Mouse (Mus musculus) CH12.LX (cell line): ENCODE measurements around the gene Cep89. TPM values are rescaled to one million over a fixed set of nuclear protein-coding genes. Genes with fewer than 3 reads are reported as not detected.

Experiments used
- DNase-seq: peaks from one replicate; pipeline ENCODE4 v3.0.0-alpha.2; 2013; ENCODE audit errors: extremely low read depth
- H3K27ac ChIP-seq: 2 replicates; pipeline ENCODE4 v1.5.1; 2012; ENCODE audit warnings: low read depth, mild to moderate bottlenecking, control low read depth, moderate library complexity; ENCODE audit not compliant: insufficient read depth
- H3K27me3 ChIP-seq: replicated peaks from 2 replicates; pipeline ENCODE3; 2012; ENCODE audit warnings: inconsistent platforms
- H3K36me3 ChIP-seq, 2 experiments: replicated peaks in 1 of 2; 2 replicates each; pipeline versions ENCODE3 to v1.6.1; 2012; ENCODE audit warnings: inconsistent platforms in 1 of 2, low read length in 1 of 2, mild to moderate bottlenecking in 1 of 2, mixed read lengths in 1 of 2, moderate library complexity in 1 of 2; ENCODE audit not compliant: control insufficient read depth in 1 of 2, insufficient read depth in 1 of 2
- H3K4me1 ChIP-seq, 2 experiments: 2 replicates each; pipeline ENCODE4 v1.6.1; 2012; ENCODE audit warnings: inconsistent platforms in 1 of 2, moderate library complexity in 1 of 2; ENCODE audit not compliant: insufficient read depth in 2 of 2, control insufficient read depth in 1 of 2
- H3K4me2 ChIP-seq: 2 replicates; pipeline ENCODE4 v1.6.1; 2012; ENCODE audit warnings: low read depth, mild to moderate bottlenecking, control low read depth; ENCODE audit not compliant: poor library complexity, insufficient read depth, severe bottlenecking
- H3K4me3 ChIP-seq, 3 experiments: fragments of 150-350 bp in 1 of 3; sonication (generic) in 1 of 3; replicated peaks in 1 of 3; 2 replicates each; pipeline versions ENCODE3 to v1.5.1; 2011 to 2012; ENCODE audit warnings: low read depth in 2 of 3, low read length in 2 of 3, mild to moderate bottlenecking in 2 of 3, moderate library complexity in 2 of 3, control low read depth in 1 of 3, improper control_type of control experiment in 1 of 3, inconsistent platforms in 1 of 3, mixed read lengths in 1 of 3; ENCODE audit not compliant: poor library complexity in 1 of 3
- H3K79me2 ChIP-seq: replicated peaks from 2 replicates; pipeline ENCODE4 v1.6.1; 2012; ENCODE audit warnings: mild to moderate bottlenecking, moderate library complexity; ENCODE audit not compliant: control insufficient read depth, poor library complexity, insufficient read depth, severe bottlenecking; ENCODE audit errors: extremely low read depth
- H3K9ac ChIP-seq: 2 replicates; pipeline ENCODE4 v1.6.1; 2012; ENCODE audit warnings: low read depth, mild to moderate bottlenecking, control low read depth, moderate library complexity; ENCODE audit not compliant: insufficient read depth
- H3K9me3 ChIP-seq: replicated peaks from 2 replicates; pipeline ENCODE3; 2012; ENCODE audit warnings: low read length, inconsistent platforms, mixed read lengths
- BHLHE40 ChIP-seq: IDR thresholded peaks from 2 replicates; pipeline ENCODE4 v1.6.1; 2011; ENCODE audit warnings: mild to moderate bottlenecking, low read depth, low read length, improper control_type of control experiment
- CHD1 ChIP-seq: IDR thresholded peaks from 2 replicates; pipeline ENCODE4 v1.6.1; 2012; ENCODE audit warnings: low read depth, low read length, improper control_type of control experiment, inconsistent platforms
- CTCF ChIP-seq, 2 experiments: IDR thresholded peaks in 1 of 2; conservative IDR thresholded peaks in 1 of 2; 2 replicates each; pipeline ENCODE4 v1.5.1; 2011 to 2012; ENCODE audit warnings: low read depth in 2 of 2, low read length in 2 of 2, improper control_type of control experiment in 1 of 2, inconsistent platforms in 1 of 2, mild to moderate bottlenecking in 1 of 2, moderate library complexity in 1 of 2
- ELF1 ChIP-seq: IDR thresholded peaks from 2 replicates; pipeline ENCODE4 v1.6.1; 2014; ENCODE audit warnings: low read depth, mild to moderate bottlenecking, inconsistent platforms, low read length, improper control_type of control experiment
- EP300 ChIP-seq: IDR thresholded peaks from 2 replicates; pipeline ENCODE4 v1.6.1; 2011; ENCODE audit warnings: low read length, improper control_type of control experiment
- MAFK ChIP-seq: IDR thresholded peaks from 2 replicates; pipeline ENCODE4 v1.6.1; 2011; ENCODE audit warnings: low read length, improper control_type of control experiment; ENCODE audit not compliant: insufficient replicate concordance
- MAX ChIP-seq: IDR thresholded peaks from 2 replicates; pipeline ENCODE4 v1.6.1; 2011; ENCODE audit warnings: low read length, improper control_type of control experiment
- MAZ ChIP-seq: IDR thresholded peaks from 2 replicates; pipeline ENCODE4 v1.6.1; 2012; ENCODE audit warnings: low read depth, mild to moderate bottlenecking, inconsistent platforms, low read length, improper control_type of control experiment, moderate library complexity
- MEF2A ChIP-seq: IDR thresholded peaks from 2 replicates; pipeline ENCODE4 v1.6.1; 2014; ENCODE audit warnings: low read depth, mild to moderate bottlenecking, inconsistent platforms, low read length, improper control_type of control experiment, borderline replicate concordance
- MXI1 ChIP-seq: IDR thresholded peaks from 2 replicates; pipeline ENCODE4 v1.6.1; 2011; ENCODE audit warnings: mild to moderate bottlenecking, low read depth, low read length, improper control_type of control experiment
- MYC ChIP-seq: IDR thresholded peaks from 2 replicates; pipeline ENCODE4 v1.6.1; 2011; ENCODE audit warnings: low read depth, mild to moderate bottlenecking, improper control_type of control experiment, low read length
- NELFE ChIP-seq: IDR thresholded peaks from 2 replicates; pipeline ENCODE4 v1.6.1; 2011; ENCODE audit warnings: low read depth, low read length, improper control_type of control experiment
- PAX5 ChIP-seq: IDR thresholded peaks from 2 replicates; pipeline ENCODE4 v1.6.1; 2012; ENCODE audit warnings: low read length, inconsistent platforms, mixed read lengths
- POLR2AphosphoS2 ChIP-seq: IDR thresholded peaks from 2 replicates; pipeline ENCODE4 v1.6.1; 2011; ENCODE audit warnings: low read depth, low read length, improper control_type of control experiment
- SIN3A ChIP-seq: IDR thresholded peaks from 2 replicates; pipeline ENCODE4 v1.6.1; 2012; ENCODE audit warnings: low read length, improper control_type of control experiment, inconsistent platforms
- TBP ChIP-seq: conservative IDR thresholded peaks from 2 replicates; pipeline ENCODE4 v1.6.1; 2011; ENCODE audit warnings: low read depth, low read length, improper control_type of control experiment
- TCF12 ChIP-seq: IDR thresholded peaks from 2 replicates; pipeline ENCODE4 v1.6.1; 2014; ENCODE audit warnings: low read depth, mild to moderate bottlenecking, inconsistent platforms, low read length, improper control_type of control experiment
- UBTF ChIP-seq: IDR thresholded peaks from 2 replicates; pipeline ENCODE4 v1.6.1; 2012; ENCODE audit warnings: low read depth, mild to moderate bottlenecking, inconsistent platforms, low read length, improper control_type of control experiment, moderate library complexity
- ZMIZ1 ChIP-seq: IDR thresholded peaks from 2 replicates; pipeline ENCODE4 v1.6.1; 2012; ENCODE audit warnings: low read depth, mild to moderate bottlenecking, inconsistent platforms, low read length, improper control_type of control experiment
- dilution Hi-C: fragments of 300-500 bp; cut with MboI; formaldehyde crosslinking; loops from 2 replicates; pipeline ENCODE4 v1.14.3; 2020; ENCODE audit warnings: low sequenced_read_pairs; ENCODE audit not compliant: extremely low pct_unique_long_range_greater_than_20kb, extremely low pct_ligation_motif_present
- in situ Hi-C: fragments of 300-500 bp; cut with MboI; formaldehyde crosslinking; loops from 3 replicates; pipeline ENCODE4 v1.14.3; 2019; ENCODE audit warnings: low sequenced_read_pairs, low pct_ligation_motif_present, low pct_unique_long_range_greater_than_20kb, mixed read lengths
- polyA plus RNA-seq: library from polyadenylated mRNA; unstranded; fragments of >175 nt; gene quantifications from 2 replicates; pipeline ENCODE4 v1.2.1, GENCODE M21; 2012; ENCODE audit warnings: low read depth; ENCODE audit not compliant: insufficient read length
- total RNA-seq, 2 experiments: library from RNA; depleted of rRNA; stranded (reverse); fragments of 300-350 nt in 1 of 2; fragments of >200 nt in 1 of 2; gene quantifications; 2 replicates each; pipeline ENCODE4 v1.2.3; 2012 to 2014

Gene Cep89
- total and polyA plus RNA-seq, 3 experiments: 5.2 to 25.4 (median 12.6) TPM

DNA sequence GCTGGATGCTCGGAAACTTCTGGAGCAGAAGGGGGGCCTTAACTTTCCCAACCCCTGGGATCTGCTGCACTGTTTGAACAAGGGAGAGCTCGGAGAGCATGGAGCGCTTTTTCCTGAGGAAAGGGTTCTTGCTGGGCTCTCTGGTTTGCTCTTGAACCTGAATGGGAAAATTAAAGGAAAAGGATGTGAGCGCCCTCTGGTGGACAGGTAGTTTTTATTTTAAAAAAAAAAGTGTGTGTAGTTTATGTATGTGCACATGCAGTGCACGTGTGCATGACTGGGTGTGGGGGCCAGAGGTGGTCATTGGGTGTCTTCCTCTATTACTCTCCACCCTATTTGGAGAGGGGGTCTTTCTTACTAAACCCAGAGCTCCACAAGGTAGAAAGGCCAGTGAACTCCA, 3.9 kb upstream of the Cep89 start (continued):
- no peak for TF ChIP-seq ELF1
- no peak for TF ChIP-seq TBP
- no peak for TF ChIP-seq MYC
- no peak for TF ChIP-seq POLR2AphosphoS2
- TF ChIP-seq SIN3A: no peak
- no peak for TF ChIP-seq PAX5
- peak; percentile 19 to 54; a peak in 2 of 4 replicates for TF ChIP-seq CTCF (conservative IDR thresholded peaks at IDR 0.05 in 1 of 2, IDR thresholded peaks at IDR 0.05 in 1 of 2; ENCODE audit: low read depth in 2 of 2, low read length in 2 of 2)

- Histone ChIP-seq H3K4me1 (peaks cover 12 to 24% of the 10 kb centered on the region in 2 experiments), H3K4me3 (peak overlapping the region; percentile 71 to 87 (median 80)), H3K9me3 (no peaks in the 10 kb centered on the region), H3K4me2 (peak overlapping the region; percentile 75), H3K79me2 (peaks cover 17% of the 10 kb centered on the region), H3K27ac (no peak overlapping the region), H3K27me3 (no peaks in the 10 kb centered on the region)
- in situ Hi-C loops: loop anchor here (25.0 kb wide), 1 partner anchor 166 kb away; the partner anchor contains the start of gene Nudt19
- peak; percentile 49 for DNase-seq
- no peak for TF ChIP-seq MYC
- no peak for TF ChIP-seq MAFK
- no peak for TF ChIP-seq EP300
- no peak for TF ChIP-seq MXI1
- TF ChIP-seq NELFE: no peak
- no peak for TF ChIP-seq SIN3A
- no peak for TF ChIP-seq MEF2A
- no peak for TF ChIP-seq ELF1
- peak; percentile 34; the same call in 1 of the 2 replicates for TF ChIP-seq MAX
- TF ChIP-seq BHLHE40: peak; percentile 38; the same call in 1 of the 2 replicates
- peak in 1 of 2 experiments; percentile 24; a peak in 1 of 4 replicates for TF ChIP-seq CTCF (conservative IDR thresholded peaks at IDR 0.05 in 1 of 2, IDR thresholded peaks at IDR 0.05 in 1 of 2; ENCODE audit: low read depth in 2 of 2, low read length in 2 of 2)
- TF ChIP-seq, all 38 proteins: peak for 3
- dilution Hi-C loops: no loop called here
- Histone ChIP-seq H3K36me3 (peaks cover 31 to 63% of the 10 kb centered on the region in 2 experiments), H3K9ac (peak overlapping the region; percentile 48)
Observed at GRCm38 (mm10) chr7:35395734-35396456, 940 bp upstream of the Cep89 start.

DNA sequence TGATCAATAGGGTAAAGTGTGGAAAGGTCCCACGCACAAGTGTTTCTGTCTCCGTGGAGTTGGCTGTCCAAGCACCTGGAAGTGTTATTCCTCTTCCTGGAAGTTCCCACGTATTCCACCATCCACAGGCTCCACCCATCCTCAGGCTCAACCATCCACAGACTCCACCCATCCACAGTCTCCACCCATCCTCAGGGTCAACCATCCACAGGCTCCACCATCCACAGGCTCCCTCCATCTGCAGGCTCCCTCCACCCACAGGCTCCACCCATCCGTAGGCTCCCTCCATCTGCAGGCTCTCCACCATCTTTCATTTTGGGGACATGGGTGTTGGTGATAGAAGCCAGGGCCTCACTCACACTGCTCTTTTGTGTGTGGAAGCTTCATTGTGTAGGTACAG, 4.3 kb downstream of the Cep89 start:
- in situ Hi-C loops: no loop called here

More for the DNA sequence above, 4.3 kb downstream of the Cep89 start:
- no peak overlapping the region for H3K4me3 ChIP-seq
- H3K36me3 ChIP-seq: peaks cover 47 to 76% of the 10 kb centered on the region in 2 experiments
- no peak overlapping the region for H3K9ac ChIP-seq
- dilution Hi-C loops: no loop called here
- TF ChIP-seq UBTF: no peak
- TF ChIP-seq CHD1: no peak
- TF ChIP-seq ZMIZ1: no peak
- no peak for TF ChIP-seq MAZ
- no peak for TF ChIP-seq TCF12
- TF ChIP-seq, all 38 proteins: peak for 0
- Histone ChIP-seq H3K27ac (no peak overlapping the region), H3K9me3 (no peaks in the 10 kb centered on the region), H3K27me3 (no peaks in the 10 kb centered on the region), H3K79me2 (peaks cover 4% of the 10 kb centered on the region; the same call in 1 of the 2 replicates), H3K4me1 (peaks cover 8 to 11% of the 10 kb centered on the region in 2 experiments), H3K4me2 (no peak overlapping the region)
- no peak for DNase-seq
